Mouse (Mus musculus) retina, adult 2 months (tissue): ENCODE results near the gene Rasl10b.

Experiments used
- DNase-seq: peaks from one replicate; pipeline ENCODE4 v3.0.0-alpha.2; 2012; ENCODE audit warnings: low read depth, low spot score

The Rasl10b gene

GRCm38 (mm10) chr11:83465976-83466375 lies 57.0 kb downstream of the Rasl10b start:
- DNase-seq, result no peak

- no peak for DNase-seq
Measured at GRCm38 (mm10) chr11:83467120-83467652, 58.2 kb downstream of the Rasl10b start.

GRCm38 (mm10) chr11:83468765-83469164 lies 59.8 kb downstream of the Rasl10b start:
- no peak for DNase-seq
